Mouse (Mus musculus) kidney, embryonic 14.5 days (tissue): Measurements from ENCODE around the gene Zdhhc18. TPM values are rescaled to one million over a fixed set of nuclear protein-coding genes. Genes with fewer than 3 reads are reported as not detected.
A peak's percentile ranks its signal among the peaks of the same experiment; 100 is the strongest.

ENCODE experiments used
- ATAC-seq: fragments of 200-750 bp; cut with Nextera tagmentation; 2 replicates; pipeline ENCODE4 v1.8.0; 2017; ENCODE audit warnings: moderate number of reproducible peaks, mild to moderate bottlenecking, moderate TSS enrichment, moderate library complexity; ENCODE audit not compliant: low FRiP score, low TSS enrichment
- H3K27ac ChIP-seq: fragments of 300-500 bp; sonication (generic); 2 replicates; pipeline ENCODE4 v1.5.1; 2014; ENCODE audit warnings: low read depth, mild to moderate bottlenecking, low read length, moderate library complexity, mixed read lengths
- H3K27me3 ChIP-seq: fragments of 300-500 bp; sonication (generic); 2 replicates; pipeline ENCODE4 v1.6.1; 2014; ENCODE audit warnings: mild to moderate bottlenecking, low read length; ENCODE audit not compliant: control insufficient read depth, insufficient read depth
- H3K36me3 ChIP-seq: fragments of 300-500 bp; sonication (generic); 2 replicates; pipeline ENCODE4 v1.6.1; 2014; ENCODE audit warnings: low read length, mixed read lengths; ENCODE audit not compliant: control insufficient read depth, insufficient read depth
- H3K4me1 ChIP-seq: fragments of 300-500 bp; sonication (generic); 2 replicates; pipeline ENCODE4 v1.6.1; 2014; ENCODE audit warnings: low read length, mixed read lengths; ENCODE audit not compliant: control insufficient read depth, insufficient read depth
- H3K4me2 ChIP-seq: fragments of 300-500 bp; sonication (generic); replicated peaks from 2 replicates; pipeline ENCODE4 v1.6.1; 2014; ENCODE audit warnings: low read depth, mild to moderate bottlenecking, low read length
- H3K4me3 ChIP-seq: fragments of 300-500 bp; sonication (generic); 2 replicates; pipeline ENCODE4 v1.5.1; 2014; ENCODE audit warnings: mild to moderate bottlenecking, low read length
- H3K9ac ChIP-seq: fragments of 300-500 bp; sonication (generic); 2 replicates; pipeline ENCODE4 v1.6.1; 2014; ENCODE audit warnings: low read depth, mild to moderate bottlenecking, low read length, moderate library complexity
- H3K9me3 ChIP-seq: fragments of 300-500 bp; sonication (generic); 2 replicates; pipeline ENCODE4 v1.6.1; 2016; ENCODE audit warnings: low read length; ENCODE audit not compliant: control insufficient read depth
- WGBS: fragments of 180-500 bp; shearing (Covaris S2); extraction: QIAGEN DNeasy Blood & Tissue Kit; methylation state at CpG from one replicate; pipeline ENCODE4 v1.1.7; 2014; 5-methylcytosine and 5-hydroxymethylcytosine counted together
- polyA plus RNA-seq: library from polyadenylated mRNA; unstranded; fragments of >200 nt; fragmentation: Nextera tagmentation; extraction: Ambion mirVana; gene quantifications from 2 replicates; pipeline ENCODE4 v1.2.1, GENCODE M21; 2014

The Zdhhc18 gene
- polyA plus RNA-seq: 3.0 and 4.2 TPM in 2 replicates

DNA sequence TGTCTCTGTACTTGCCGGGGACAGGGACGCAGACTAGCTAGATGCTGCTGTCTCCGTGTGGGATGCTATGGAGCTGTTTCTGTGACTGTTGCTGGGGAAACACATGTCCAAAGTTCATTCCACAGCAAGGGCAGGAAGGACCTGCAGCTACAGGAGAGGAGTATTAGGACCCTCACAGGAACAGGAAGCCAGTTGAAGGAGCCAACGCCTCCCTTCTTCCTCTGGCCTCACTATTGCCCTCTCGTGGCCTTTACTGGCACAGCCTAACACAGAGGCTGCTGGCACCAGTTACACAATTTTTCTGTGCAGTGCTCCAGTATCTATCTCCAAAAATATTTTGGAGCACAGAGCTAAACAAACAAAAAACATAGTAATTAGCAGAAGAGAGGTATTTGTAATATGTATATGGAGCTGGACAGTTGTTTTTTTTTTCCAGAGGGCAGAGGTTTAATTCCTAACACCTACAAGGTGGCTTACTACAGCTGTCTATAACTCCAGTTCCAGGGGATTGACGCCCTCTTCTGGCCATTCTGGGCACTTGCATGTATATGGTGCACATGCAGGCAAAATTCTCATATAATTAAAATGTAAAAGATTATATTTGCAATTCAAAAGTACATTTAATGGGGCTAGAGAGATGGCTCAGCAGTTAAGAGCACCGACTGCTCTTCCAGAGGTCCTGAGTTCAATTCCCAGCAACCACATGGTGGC is at the start of gene Zdhhc18:
Gene Zdhhc18, minus strand, starts transcription at position 166 of the 711 bp plus-strand sequence.
- H3K4me1 ChIP-seq: peaks cover 4% of the 10 kb centered on the region; the same call in 1 of the 2 replicates
- no peaks in the 10 kb centered on the region for H3K27me3 ChIP-seq
- peaks cover 3% of the 10 kb centered on the region; the same call in 1 of the 2 replicates for H3K9me3 ChIP-seq
- WGBS: 41% methylated on average over 7 of the region's 7 CpGs
- no peak within 1 kb of the TSS for H3K9ac ChIP-seq
- peak within 1 kb of the TSS; percentile 10; the same call in 1 of the 2 replicates for H3K4me3 ChIP-seq
- ATAC-seq: peak; percentile 67; the same call in 1 of the 2 replicates
- no peaks in the 10 kb centered on the region for H3K36me3 ChIP-seq
- peak within 1 kb of the TSS; percentile 22; the same call in 1 of the 2 replicates for H3K4me2 ChIP-seq
- H3K27ac ChIP-seq: 0 out of 2 replicates have a peak within 1 kb of the TSS, but pooled peaks have one; percentile 51

DNA sequence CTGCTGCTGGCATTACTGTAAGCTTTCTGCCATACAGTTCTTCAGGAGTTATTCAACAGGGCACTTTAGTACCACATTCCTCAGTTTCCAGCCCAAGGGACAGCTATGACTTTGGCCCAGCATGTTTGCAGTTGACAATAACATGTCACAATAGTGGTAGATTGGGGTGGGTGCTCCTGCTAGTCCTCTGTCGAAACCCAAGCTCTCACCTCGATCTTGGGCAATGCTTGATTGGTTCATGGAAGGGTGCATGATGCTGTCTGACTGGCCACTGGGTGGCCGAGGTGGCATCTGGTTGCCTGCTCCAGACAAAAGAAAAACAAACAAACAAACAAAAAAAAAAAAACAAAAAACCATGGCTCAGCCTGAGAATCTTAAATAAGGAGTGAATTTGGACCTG is 45.4 kb upstream of the Zdhhc18 start:
- H3K4me1 ChIP-seq: peaks cover 12% of the 10 kb centered on the region; the same call in 1 of the 2 replicates
- H3K9me3 ChIP-seq: no peaks in the 10 kb centered on the region
- no peak overlapping the region for H3K4me2 ChIP-seq
- 83% methylated on average over 3 of the region's 3 CpGs for WGBS
- no peak overlapping the region for H3K9ac ChIP-seq
- no peak overlapping the region for H3K27ac ChIP-seq
- no peaks in the 10 kb centered on the region for H3K27me3 ChIP-seq
- H3K4me3 ChIP-seq: no peak overlapping the region
- ATAC-seq: no peak
- peaks cover 81% of the 10 kb centered on the region for H3K36me3 ChIP-seq

DNA sequence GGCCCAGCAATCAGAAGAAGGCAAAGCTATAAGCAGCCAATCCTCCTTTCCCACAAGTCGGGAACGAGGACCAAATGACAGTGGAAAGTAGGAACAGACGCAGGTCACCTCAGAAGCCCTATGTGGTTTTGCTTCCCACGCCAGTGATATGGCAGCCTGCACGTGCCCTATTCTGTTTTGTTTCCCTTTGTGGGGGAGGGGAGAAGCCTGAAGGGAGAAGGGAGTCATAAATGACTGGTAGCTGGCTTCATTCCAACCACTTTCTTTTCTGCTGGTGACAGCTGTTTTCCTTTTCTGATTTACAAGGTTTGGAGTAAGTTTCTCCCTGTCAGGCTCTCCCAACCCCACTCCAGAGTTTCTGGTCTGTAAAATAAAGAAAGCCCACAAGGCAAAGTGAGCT is 40.3 kb upstream of the Zdhhc18 start:
- Histone ChIP-seq H3K9ac (no peak overlapping the region), H3K4me2 (no peak overlapping the region), H3K27me3 (no peaks in the 10 kb centered on the region), H3K4me1 (peaks cover 12% of the 10 kb centered on the region; the same call in 1 of the 2 replicates), H3K27ac (peak overlapping the region; percentile 14; the same call in 1 of the 2 replicates), H3K9me3 (no peaks in the 10 kb centered on the region), H3K36me3 (peaks cover 98% of the 10 kb centered on the region), H3K4me3 (no peak overlapping the region)
- WGBS: 14% methylated on average over 5 of the region's 5 CpGs
- ATAC-seq: peak; percentile 72; the same call in 1 of the 2 replicates

- Histone ChIP-seq H3K36me3 (peaks cover 98% of the 10 kb centered on the region), H3K9me3 (no peaks in the 10 kb centered on the region), H3K4me1 (peaks cover 12% of the 10 kb centered on the region; the same call in 1 of the 2 replicates), H3K27ac (no peak overlapping the region), H3K9ac (no peak overlapping the region), H3K4me2 (no peak overlapping the region), H3K4me3 (no peak overlapping the region), H3K27me3 (no peaks in the 10 kb centered on the region)
- no peak for ATAC-seq
- WGBS: 69% methylated on average over 7 of the region's 7 CpGs
Observed at GRCm38 (mm10) chr4:133688417-133689067, 38.6 kb upstream of the Zdhhc18 start.

DNA sequence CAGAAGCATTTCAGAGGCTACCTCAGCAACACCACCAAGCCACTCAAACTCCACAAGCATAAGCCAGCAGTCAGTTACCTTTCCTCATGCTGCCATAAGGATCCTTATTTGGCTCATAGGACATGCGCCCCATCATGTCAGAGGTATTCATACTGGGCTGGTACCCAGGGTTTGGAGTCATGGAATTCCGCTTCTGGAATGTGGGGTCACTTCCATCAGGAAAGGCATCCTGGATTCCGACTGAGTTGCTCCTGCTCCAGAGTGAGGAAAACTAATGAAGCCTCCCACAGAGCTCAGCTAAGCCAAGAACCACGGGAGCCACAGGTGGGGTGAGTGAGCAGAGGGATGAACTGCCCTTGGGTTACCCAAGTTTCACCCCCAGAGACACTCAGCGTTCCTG is 37.2 kb upstream of the Zdhhc18 start:
- peaks cover 94% of the 10 kb centered on the region for H3K36me3 ChIP-seq
- ATAC-seq: no peak

DNA sequence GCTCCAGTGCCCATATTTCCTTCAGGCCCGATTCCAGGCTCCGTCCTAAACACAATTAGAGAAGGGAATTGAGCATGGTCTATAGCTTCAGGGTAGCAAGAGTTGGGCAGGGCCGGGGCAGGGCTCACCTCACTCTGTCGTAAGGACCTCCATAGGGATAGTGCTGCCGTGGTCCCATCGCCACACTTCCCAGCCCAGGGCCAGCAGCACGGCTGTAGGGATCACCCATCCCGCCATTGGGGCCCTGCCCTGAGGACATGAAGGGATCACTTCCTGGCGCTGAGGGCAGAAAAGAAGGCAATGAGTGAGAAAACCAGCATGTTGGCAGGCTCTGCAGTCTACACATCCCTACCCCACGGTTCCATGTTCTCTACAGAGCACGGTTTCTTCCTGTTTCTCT is 36.6 kb upstream of the Zdhhc18 start:
- Histone ChIP-seq H3K36me3 (peaks cover 94% of the 10 kb centered on the region), H3K9ac (no peak overlapping the region), H3K4me1 (peaks cover 10% of the 10 kb centered on the region; the same call in 1 of the 2 replicates), H3K4me2 (no peak overlapping the region), H3K9me3 (no peaks in the 10 kb centered on the region), H3K4me3 (no peak overlapping the region), H3K27ac (no peak overlapping the region), H3K27me3 (no peaks in the 10 kb centered on the region)
- 89% methylated on average over 11 of the region's 11 CpGs for WGBS
- no peak for ATAC-seq

More for the DNA sequence above, 37.2 kb upstream of the Zdhhc18 start:
- no peak overlapping the region for H3K9ac ChIP-seq
- WGBS: 89% methylated on average over 5 of the region's 5 CpGs
- no peak overlapping the region for H3K4me3 ChIP-seq
- H3K27me3 ChIP-seq: no peaks in the 10 kb centered on the region
- H3K9me3 ChIP-seq: no peaks in the 10 kb centered on the region
- H3K27ac ChIP-seq: no peak overlapping the region
- H3K4me2 ChIP-seq: no peak overlapping the region
- H3K4me1 ChIP-seq: peaks cover 12% of the 10 kb centered on the region; the same call in 1 of the 2 replicates

DNA sequence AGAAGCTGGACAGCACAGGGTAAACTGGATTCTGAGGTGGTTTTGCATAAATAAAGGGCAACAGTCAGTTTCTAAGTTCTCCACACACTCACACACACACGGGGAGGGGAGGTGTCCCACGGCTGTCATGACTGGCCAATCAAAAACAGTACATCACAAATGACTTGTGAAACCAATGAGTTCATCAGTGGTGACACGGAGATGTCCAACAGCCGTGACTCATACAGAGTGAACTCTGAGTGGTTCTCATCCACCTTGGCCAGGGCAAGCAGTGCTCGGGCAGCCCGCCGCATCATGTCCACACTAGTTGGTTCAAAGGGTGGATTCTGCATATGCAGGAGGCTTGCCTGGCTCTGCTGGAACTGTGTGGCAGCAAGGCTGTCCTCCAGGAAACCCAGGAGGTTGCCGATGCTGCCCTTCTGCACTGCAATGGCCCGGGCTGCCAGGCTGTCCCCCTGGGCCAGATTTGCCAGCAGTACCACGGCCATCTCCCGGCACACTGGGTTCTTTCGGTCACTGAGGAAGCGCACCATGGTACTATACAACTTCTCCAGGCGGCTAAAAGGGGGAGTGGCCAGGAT is 30.3 kb upstream of the Zdhhc18 start:
- Histone ChIP-seq H3K4me3 (no peak overlapping the region), H3K27me3 (no peaks in the 10 kb centered on the region), H3K27ac (no peak overlapping the region), H3K4me2 (no peak overlapping the region), H3K9me3 (no peaks in the 10 kb centered on the region), H3K9ac (no peak overlapping the region), H3K4me1 (peaks cover 21% of the 10 kb centered on the region), H3K36me3 (peaks cover 66% of the 10 kb centered on the region)
- WGBS: 91% methylated on average over 14 of the region's 14 CpGs
- ATAC-seq: no peak

DNA sequence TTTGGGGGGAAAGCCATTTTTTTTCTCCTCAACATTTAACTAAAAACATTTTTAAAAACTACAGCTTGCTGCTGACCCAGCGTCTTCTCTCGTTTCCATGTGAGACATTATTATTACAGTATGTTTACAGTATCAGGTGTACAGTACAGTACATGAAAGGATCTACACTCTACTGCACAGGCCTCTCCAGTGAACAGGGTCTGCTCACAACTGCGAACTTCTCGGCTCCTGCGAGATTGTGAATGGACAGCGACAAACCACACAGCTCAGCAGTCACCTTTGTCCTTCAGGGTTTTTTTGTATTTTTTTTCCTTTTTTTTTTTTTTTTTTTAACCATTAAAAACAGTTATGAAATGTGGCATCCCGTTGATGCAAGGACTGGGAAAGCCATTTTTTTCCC is 29.7 kb upstream of the Zdhhc18 start:
- no peak for ATAC-seq
- Histone ChIP-seq H3K27ac (no peak overlapping the region), H3K4me2 (no peak overlapping the region), H3K36me3 (peaks cover 59% of the 10 kb centered on the region), H3K4me3 (no peak overlapping the region), H3K4me1 (peaks cover 24% of the 10 kb centered on the region), H3K27me3 (no peaks in the 10 kb centered on the region), H3K9me3 (no peaks in the 10 kb centered on the region), H3K9ac (no peak overlapping the region)
- WGBS: 80% methylated on average over 7 of the region's 7 CpGs
